Mouse (Mus musculus): ENCODE data around the gene Ube2o. TPM values are rescaled to one million over a fixed set of nuclear protein-coding genes. Genes with fewer than 3 reads are reported as not detected.

The Ube2o gene
- polyA plus RNA-seq, 1 experiment, result 7.9 TPM

- H3K36me3 ChIP-seq (ENCODE audit: control insufficient read depth, insufficient read depth, low read length), result no peaks in the 10 kb centered on the region
- H3K27me3 ChIP-seq (ENCODE audit: control insufficient read depth, insufficient read depth, low read length), result no peaks in the 10 kb centered on the region; the same call in 1 of the 2 replicates
- no peak overlapping the region for H3K4me3 ChIP-seq (ENCODE audit: low read depth, low read length)
- H3K27ac ChIP-seq (ENCODE audit: insufficient read depth, low read depth, low read length), result no peak overlapping the region
- TF ChIP-seq CTCF (IDR thresholded peaks at IDR 0.05; ENCODE audit: extremely low read depth, insufficient read length, insufficient replicate concordance, low read depth, low read length) (no peak), POLR2A (IDR thresholded peaks at IDR 0.05; ENCODE audit: low read depth, low read length) (no peak)
- no peaks in the 10 kb centered on the region for H3K4me1 ChIP-seq (ENCODE audit: control insufficient read depth, insufficient read depth, insufficient read length, low read length)
- 41% methylated on average over 24 of the region's 24 CpGs for WGBS
Observed at GRCm38 (mm10) chr11:116515330-116516020, 65.8 kb downstream of the Ube2o start.

GRCm38 (mm10) chr11:116513531-116514038 is 67.7 kb downstream of the Ube2o start:
- H3K27ac ChIP-seq (ENCODE audit: insufficient read depth, low read depth, low read length), result no peak overlapping the region
- no peaks in the 10 kb centered on the region for H3K36me3 ChIP-seq (ENCODE audit: control insufficient read depth, insufficient read depth, low read length)
- no peaks in the 10 kb centered on the region for H3K4me1 ChIP-seq (ENCODE audit: control insufficient read depth, insufficient read depth, insufficient read length, low read length)
- TF ChIP-seq CTCF (IDR thresholded peaks at IDR 0.05; ENCODE audit: extremely low read depth, insufficient read length, insufficient replicate concordance, low read depth, low read length) (no peak), POLR2A (IDR thresholded peaks at IDR 0.05; ENCODE audit: low read depth, low read length) (no peak)
- H3K4me3 ChIP-seq (ENCODE audit: low read depth, low read length), result no peak overlapping the region
- WGBS, result 36% methylated on average over 4 of the region's 4 CpGs
- no peaks in the 10 kb centered on the region for H3K27me3 ChIP-seq (ENCODE audit: control insufficient read depth, insufficient read depth, low read length)

GRCm38 (mm10) chr11:116512987-116513386 is 68.3 kb downstream of the Ube2o start:
- no peak overlapping the region for H3K4me3 ChIP-seq (ENCODE audit: low read depth, low read length)
- no peak overlapping the region for H3K27ac ChIP-seq (ENCODE audit: insufficient read depth, low read depth, low read length)
- WGBS, result 74% methylated on average over 6 of the region's 6 CpGs
- H3K27me3 ChIP-seq (ENCODE audit: control insufficient read depth, insufficient read depth, low read length), result no peaks in the 10 kb centered on the region
- TF ChIP-seq CTCF (IDR thresholded peaks at IDR 0.05; ENCODE audit: extremely low read depth, insufficient read length, insufficient replicate concordance, low read depth, low read length), result no peak
- TF ChIP-seq POLR2A (IDR thresholded peaks at IDR 0.05; ENCODE audit: low read depth, low read length), result no peak
- no peaks in the 10 kb centered on the region for H3K4me1 ChIP-seq (ENCODE audit: control insufficient read depth, insufficient read depth, insufficient read length, low read length)
- no peaks in the 10 kb centered on the region for H3K36me3 ChIP-seq (ENCODE audit: control insufficient read depth, insufficient read depth, low read length)

GRCm38 (mm10) chr11:116512154-116512553 is 69.1 kb downstream of the Ube2o start:
- H3K36me3 ChIP-seq (ENCODE audit: control insufficient read depth, insufficient read depth, low read length), result no peaks in the 10 kb centered on the region
- 90% methylated on average over 7 of the region's 7 CpGs for WGBS
- TF ChIP-seq CTCF (IDR thresholded peaks at IDR 0.05; ENCODE audit: extremely low read depth, insufficient read length, insufficient replicate concordance, low read depth, low read length), result no peak
- no peaks in the 10 kb centered on the region for H3K4me1 ChIP-seq (ENCODE audit: control insufficient read depth, insufficient read depth, insufficient read length, low read length)
- no peak overlapping the region for H3K4me3 ChIP-seq (ENCODE audit: low read depth, low read length)
- no peak overlapping the region for H3K27ac ChIP-seq (ENCODE audit: insufficient read depth, low read depth, low read length)
- no peaks in the 10 kb centered on the region for H3K27me3 ChIP-seq (ENCODE audit: control insufficient read depth, insufficient read depth, low read length)

GRCm38 (mm10) chr11:116511301-116511868 is 69.9 kb downstream of the Ube2o start:
- Histone ChIP-seq H3K4me3 (ENCODE audit: low read depth, low read length) (no peak overlapping the region), H3K27ac (ENCODE audit: insufficient read depth, low read depth, low read length) (no peak overlapping the region), H3K27me3 (ENCODE audit: control insufficient read depth, insufficient read depth, low read length) (no peaks in the 10 kb centered on the region), H3K36me3 (ENCODE audit: control insufficient read depth, insufficient read depth, low read length) (no peaks in the 10 kb centered on the region), H3K4me1 (ENCODE audit: control insufficient read depth, insufficient read depth, insufficient read length, low read length) (no peaks in the 10 kb centered on the region)
- WGBS, result 54% methylated on average over 7 of the region's 7 CpGs
- no peak for TF ChIP-seq CTCF (IDR thresholded peaks at IDR 0.05; ENCODE audit: extremely low read depth, insufficient read length, insufficient replicate concordance, low read depth, low read length)
- no peak for TF ChIP-seq POLR2A (IDR thresholded peaks at IDR 0.05; ENCODE audit: low read depth, low read length)

- H3K36me3 ChIP-seq (ENCODE audit: control insufficient read depth, insufficient read depth, low read length), result no peaks in the 10 kb centered on the region
- H3K4me3 ChIP-seq (ENCODE audit: low read depth, low read length), result no peak overlapping the region
- no peaks in the 10 kb centered on the region for H3K4me1 ChIP-seq (ENCODE audit: control insufficient read depth, insufficient read depth, insufficient read length, low read length)
- TF ChIP-seq CTCF (IDR thresholded peaks at IDR 0.05; ENCODE audit: extremely low read depth, insufficient read length, insufficient replicate concordance, low read depth, low read length) (no peak), POLR2A (IDR thresholded peaks at IDR 0.05; ENCODE audit: low read depth, low read length) (no peak)
- H3K27ac ChIP-seq (ENCODE audit: insufficient read depth, low read depth, low read length), result no peak overlapping the region
- 72% methylated on average over 2 of the region's 2 CpGs for WGBS
- no peaks in the 10 kb centered on the region for H3K27me3 ChIP-seq (ENCODE audit: control insufficient read depth, insufficient read depth, low read length)
Observed at GRCm38 (mm10) chr11:116508689-116509088, 72.6 kb downstream of the Ube2o start.

GRCm38 (mm10) chr11:116506151-116506875 is 74.9 kb downstream of the Ube2o start:
- no peak overlapping the region for H3K27ac ChIP-seq (ENCODE audit: insufficient read depth, low read depth, low read length)
- 56% methylated on average over 17 of the region's 17 CpGs for WGBS
- no peaks in the 10 kb centered on the region for H3K36me3 ChIP-seq (ENCODE audit: control insufficient read depth, insufficient read depth, low read length)
- H3K27me3 ChIP-seq (ENCODE audit: control insufficient read depth, insufficient read depth, low read length), result no peaks in the 10 kb centered on the region
- TF ChIP-seq POLR2A (IDR thresholded peaks at IDR 0.05; ENCODE audit: low read depth, low read length), result no peak
- TF ChIP-seq CTCF (IDR thresholded peaks at IDR 0.05; ENCODE audit: extremely low read depth, insufficient read length, insufficient replicate concordance, low read depth, low read length), result no peak
- no peaks in the 10 kb centered on the region for H3K4me1 ChIP-seq (ENCODE audit: control insufficient read depth, insufficient read depth, insufficient read length, low read length)
- H3K4me3 ChIP-seq (ENCODE audit: low read depth, low read length), result no peak overlapping the region

Measured in small intestine, adult 2 months (tissue).